Mouse (Mus musculus) urinary bladder, adult 18-20 months (tissue): ENCODE results near the gene Acvrl1.
A peak's percentile ranks its signal among the peaks of the same experiment; 100 is the strongest.

Experiments
- DNase-seq, 2 experiments: peaks; one replicate each; pipeline ENCODE4 v3.0.0; 2022; ENCODE audit warnings: low spot score in 2 of 2, mixed read lengths in 2 of 2

Gene Acvrl1

DNA sequence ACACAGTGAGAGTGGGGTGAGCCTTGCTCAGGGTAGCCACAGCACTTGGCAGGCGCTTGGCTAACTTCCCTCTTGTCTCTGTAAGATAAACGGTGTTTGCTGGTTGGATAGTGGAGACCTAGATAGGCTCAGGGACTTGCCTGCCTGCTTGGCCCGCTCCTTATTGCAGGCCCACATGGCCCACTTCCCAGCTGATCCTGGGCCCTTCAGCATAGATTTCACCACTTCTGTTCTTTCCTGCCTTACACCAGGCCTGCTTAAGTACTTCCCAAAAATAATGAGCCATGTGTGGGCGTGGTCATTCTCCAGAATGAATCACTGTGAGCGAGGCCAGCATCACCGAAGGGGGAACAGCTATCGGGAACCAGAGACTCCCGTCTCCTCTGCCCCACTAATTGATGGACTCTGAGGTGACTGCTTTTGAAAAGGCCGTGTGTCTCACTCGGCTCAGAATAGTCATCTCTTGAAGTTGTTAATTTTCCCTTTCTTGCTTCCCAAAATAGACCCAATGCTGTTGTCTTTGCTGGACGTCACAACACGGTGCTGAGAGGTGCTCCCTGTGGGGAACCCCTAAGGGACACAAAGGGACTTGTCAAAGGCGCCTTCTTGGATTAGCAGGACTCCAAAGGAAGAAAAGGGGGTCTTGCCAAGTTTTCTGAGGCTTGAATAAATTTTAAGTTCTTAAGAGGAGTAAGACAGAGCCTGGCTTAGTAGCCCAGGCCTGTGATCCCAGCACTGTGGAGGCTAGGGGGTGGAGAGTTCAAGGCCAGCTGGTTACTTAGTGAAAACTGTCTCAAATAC, 63.3 kb downstream of the Acvrl1 start:
- DNase-seq = peak in 1 of 2 experiments; percentile 74

- DNase-seq = no peak
Measured at GRCm38 (mm10) chr15:101192260-101192640, 63.9 kb downstream of the Acvrl1 start.

- DNase-seq = no peak
Measured at GRCm38 (mm10) chr15:101192651-101193050, 64.3 kb downstream of the Acvrl1 start.

DNA sequence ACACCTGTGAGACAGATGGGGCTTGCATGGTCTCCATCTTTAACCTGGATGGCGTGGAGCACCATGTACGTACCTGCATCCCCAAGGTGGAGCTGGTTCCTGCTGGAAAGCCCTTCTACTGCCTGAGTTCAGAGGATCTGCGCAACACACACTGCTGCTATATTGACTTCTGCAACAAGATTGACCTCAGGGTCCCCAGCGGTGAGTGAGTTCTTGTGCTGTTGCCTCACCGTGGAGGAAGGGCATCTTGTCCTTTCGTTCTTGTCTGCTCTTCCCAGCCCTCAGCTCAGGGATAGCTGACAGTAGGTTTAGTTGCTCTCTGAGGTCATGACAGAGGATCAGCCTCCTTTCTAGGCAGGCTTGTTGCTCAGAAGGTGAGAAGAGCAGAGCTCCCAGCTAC, 65.6 kb downstream of the Acvrl1 start:
- DNase-seq = no peak
